Mouse (Mus musculus) adrenal gland, postnatal 25 days (tissue): ENCODE measurements at regions not wholly inside any gene's neighbourhood (a gene's known extent, or its start where the extent isn't known, plus 50 kb on each side); places are given as distances from the start of the nearest gene placed in this dataset.

Source experiments
- DNase-seq: peaks from one replicate; pipeline ENCODE4 v3.0.0; 2021; ENCODE audit warnings: mixed read lengths

GRCm38 (mm10) chr8:86359518-86359917, 221.0 kb downstream of the Abcc12 start:
- no peak for DNase-seq

GRCm38 (mm10) chr8:86353816-86354215, 226.7 kb downstream of the Abcc12 start:
- DNase-seq: no peak

- no peak for DNase-seq
These were observed 228.8 kb downstream of the Abcc12 start for GRCm38 (mm10) chr8:86351545-86352190.

DNA sequence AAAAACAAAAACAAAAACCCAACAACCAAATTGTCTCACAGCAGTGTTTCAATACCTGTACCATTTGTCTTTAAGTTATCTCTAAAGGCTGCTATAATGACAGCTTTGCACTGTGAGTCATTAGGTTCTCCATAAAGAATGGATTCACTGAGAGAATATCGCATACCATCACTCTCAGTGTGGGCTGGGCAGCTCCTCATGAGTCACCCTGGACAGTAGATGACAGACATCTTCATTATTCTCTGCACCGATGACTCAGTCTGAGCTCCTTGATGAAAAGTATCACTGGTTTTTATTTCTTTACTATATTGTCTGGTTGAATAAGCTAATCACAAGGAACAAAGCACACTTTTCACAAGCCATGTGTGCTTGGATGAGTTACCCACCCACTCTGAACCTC, 230.4 kb downstream of the Abcc12 start:
- no peak for DNase-seq

GRCm38 (mm10) chr8:86342016-86342684, 238.3 kb downstream of the Abcc12 start:
- no peak for DNase-seq

DNA sequence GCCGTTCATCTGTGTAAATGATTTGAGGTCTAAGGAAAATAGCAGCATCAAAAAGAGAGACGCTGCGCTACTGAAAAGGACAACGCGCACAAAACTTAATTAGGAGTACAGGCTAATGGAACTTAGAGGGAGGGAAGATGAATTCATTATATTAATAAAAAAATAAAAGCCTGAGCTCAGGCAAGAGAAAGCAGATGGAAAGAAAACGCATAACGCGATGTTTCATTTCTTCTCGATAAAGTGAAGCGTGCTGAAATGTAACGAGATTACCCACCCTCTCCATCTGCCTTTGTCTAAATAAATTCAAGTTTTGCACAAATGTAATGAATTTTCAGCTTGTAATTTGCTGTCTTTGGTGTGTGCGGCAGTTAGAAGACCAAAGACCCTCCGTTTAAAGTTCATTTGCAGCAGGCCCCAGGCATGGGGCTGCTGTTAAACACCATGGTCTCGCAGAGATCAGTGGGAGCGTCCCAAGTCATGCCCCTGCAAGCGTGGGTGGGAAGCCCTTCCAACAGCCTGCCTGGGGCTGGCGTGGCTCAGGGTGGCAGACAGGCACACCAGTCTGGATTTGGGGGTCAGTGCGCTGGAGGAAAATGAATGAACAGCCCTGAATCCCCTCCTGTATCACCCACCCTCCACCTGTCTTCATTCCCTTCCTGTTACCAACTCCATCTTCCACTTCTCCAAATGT, 241.8 kb downstream of the Abcc12 start:
- no peak for DNase-seq

DNA sequence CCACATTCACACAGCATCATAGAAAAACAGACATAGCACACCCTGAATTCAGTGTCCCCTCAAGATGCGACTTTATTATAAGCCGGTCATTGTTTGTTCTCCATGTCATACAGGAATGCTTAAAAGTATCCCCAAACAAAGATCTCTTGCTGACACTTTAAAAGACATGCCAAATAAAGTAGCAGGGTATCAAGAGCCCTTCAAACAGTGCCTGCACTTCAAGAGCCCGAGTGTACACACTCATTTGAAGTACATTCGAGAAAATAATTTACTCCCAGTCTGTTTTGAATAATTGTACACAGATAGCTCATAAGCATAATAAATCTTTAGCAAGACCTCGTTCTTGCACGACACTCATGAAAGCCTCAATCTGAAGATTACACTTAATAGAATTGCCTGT, 249.1 kb downstream of the Abcc12 start:
- DNase-seq: no peak

- peak; percentile 60 for DNase-seq
These were observed 251.9 kb downstream of the Abcc12 start for GRCm38 (mm10) chr8:86328626-86329025.

DNA sequence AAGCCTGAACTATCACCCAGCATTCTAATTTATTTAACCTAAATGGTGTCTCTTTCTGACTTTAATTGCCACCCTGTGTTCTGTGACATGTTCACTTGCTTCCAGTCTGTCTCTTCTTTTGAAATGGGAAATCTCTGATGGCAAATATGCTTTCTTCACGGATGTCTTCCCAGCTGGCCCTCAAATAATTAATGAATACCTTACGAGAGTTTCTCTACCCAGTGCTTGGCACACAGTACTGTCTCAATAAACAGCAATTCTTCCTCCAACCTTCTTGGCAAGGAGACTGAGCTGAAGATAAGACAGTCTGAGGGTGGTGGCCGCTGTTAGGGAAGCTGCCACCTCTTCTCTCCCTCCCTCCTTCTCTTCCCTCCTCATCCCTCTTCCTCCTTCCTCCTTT, 252.5 kb downstream of the Abcc12 start:
- DNase-seq: no peak

DNA sequence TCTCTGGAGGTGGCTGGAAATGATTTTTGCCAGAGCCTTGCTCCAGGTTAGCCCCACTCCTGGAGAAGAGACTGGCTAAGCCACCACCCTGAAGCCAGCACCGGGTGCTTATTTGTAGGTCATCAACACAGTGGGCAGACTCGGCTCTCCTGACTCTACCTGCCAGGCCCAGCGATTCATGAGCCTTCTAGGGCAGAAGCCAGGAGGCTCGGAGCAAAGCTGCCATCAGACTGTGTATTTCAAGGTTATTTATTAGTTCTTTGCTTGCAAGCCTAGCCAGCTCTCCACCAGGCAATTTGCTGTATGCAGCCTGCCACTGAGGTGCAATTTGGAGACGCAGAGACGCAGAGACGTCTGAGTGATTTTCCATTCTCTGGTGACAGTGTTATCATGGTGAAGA, 255.4 kb downstream of the Abcc12 start:
- DNase-seq: peak; percentile 38

DNA sequence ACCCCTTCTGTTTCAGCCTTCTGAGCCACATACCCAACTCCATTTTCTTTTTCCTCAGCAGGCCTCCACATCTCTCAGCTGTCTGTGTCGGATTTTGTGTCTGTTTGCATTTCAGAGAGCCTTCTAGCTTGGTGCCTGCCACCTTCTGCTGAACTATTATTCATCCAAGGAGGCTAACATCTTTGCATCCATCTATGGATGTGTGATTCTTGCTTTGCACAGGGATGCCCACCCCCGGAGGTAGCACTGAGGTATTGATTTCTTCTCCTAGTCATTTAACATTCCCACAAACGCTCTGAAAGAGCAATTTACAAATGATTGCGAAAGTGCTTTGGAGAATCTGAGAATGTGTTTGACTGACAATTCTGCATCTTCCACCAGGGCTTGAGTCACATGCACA, 255.9 kb downstream of the Abcc12 start:
- no peak for DNase-seq

GRCm38 (mm10) chr8:86323823-86324222, 256.7 kb downstream of the Abcc12 start:
- DNase-seq: no peak

- no peak for DNase-seq
These were observed 258.0 kb downstream of the Abcc12 start for GRCm38 (mm10) chr8:86322494-86322893.

GRCm38 (mm10) chr8:86320938-86321337, 259.5 kb downstream of the Abcc12 start:
- no peak for DNase-seq

DNA sequence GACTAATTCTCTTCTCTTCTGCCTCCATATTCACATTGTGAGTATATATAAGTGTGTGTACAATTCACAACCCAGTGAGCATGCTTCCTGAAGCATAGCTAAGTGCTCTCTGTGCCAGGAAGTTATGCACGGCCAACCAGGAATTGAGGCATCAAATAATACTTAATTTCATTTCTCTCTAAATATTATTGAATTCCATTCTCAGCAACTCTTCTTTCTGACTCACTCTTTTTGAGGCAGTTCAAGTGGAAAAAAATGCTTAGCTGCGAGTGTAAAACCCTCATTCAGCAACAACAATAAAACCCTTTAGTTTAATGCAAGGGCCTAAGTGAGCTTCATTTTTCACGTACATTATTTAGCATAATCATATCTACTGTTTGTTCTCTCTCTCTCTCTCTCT, 262.0 kb downstream of the Abcc12 start:
- no peak for DNase-seq

- no peak for DNase-seq
These were observed 264.2 kb downstream of the Abcc12 start for GRCm38 (mm10) chr8:86316236-86316635.

DNA sequence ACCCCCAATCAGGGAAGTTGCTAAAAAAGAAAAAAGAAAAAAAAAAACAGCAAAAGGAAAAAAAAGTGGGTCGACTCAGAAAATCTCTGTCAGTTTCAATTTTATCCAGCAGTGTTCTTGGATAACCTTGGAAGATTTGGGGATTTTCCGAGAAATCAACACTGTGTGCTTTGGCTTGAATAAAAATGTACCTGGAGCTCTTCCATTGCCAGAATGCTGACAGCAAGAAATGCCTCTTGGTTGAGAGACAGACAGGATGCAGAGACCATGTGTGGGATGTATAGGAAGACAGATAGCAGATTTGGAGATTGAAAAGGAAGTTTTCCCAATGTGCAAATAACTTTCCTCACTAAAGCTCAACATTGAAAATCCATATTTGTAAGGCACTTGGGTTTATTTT, 271.0 kb downstream of the Abcc12 start:
- DNase-seq: no peak

- DNase-seq: no peak
These were observed 273.1 kb downstream of the Abcc12 start for GRCm38 (mm10) chr8:86307339-86307738.

DNA sequence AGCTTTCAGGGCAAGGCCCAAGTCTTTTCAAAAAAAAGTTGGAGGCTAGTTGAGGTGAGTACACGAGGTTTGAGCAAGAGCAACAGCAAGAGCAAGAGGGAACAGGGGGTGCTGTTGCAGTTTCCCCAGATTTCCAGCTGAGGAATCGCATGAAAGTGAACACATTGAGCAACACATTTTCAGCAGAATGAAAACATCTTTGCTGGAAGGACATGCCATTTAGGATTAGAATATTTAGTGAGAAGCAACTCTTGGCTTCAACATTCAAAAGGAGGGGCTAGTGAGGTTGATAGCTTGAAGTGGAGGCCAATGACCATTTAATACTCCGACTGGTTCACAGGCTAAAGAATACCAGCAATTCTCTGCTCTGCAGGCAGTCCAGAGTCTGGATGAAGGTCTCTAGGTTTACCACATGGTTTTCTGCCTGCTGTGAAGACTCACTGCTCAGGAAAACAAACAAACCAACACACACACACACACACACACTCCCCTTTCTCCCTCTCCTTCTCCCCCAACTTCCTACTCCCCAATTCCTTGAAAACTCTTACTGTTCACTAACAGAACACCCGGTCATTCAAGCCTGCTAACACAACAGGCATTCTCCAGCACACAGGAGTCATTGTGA, 278.5 kb downstream of the Abcc12 start:
- DNase-seq: no peak

GRCm38 (mm10) chr8:86288713-86289384, 291.6 kb downstream of the Abcc12 start:
- DNase-seq: no peak

GRCm38 (mm10) chr8:86282922-86283321, 297.6 kb downstream of the Abcc12 start:
- no peak for DNase-seq

- no peak for DNase-seq
These were observed 300.3 kb downstream of the Abcc12 start for GRCm38 (mm10) chr8:86280093-86280721.
